Mouse (Mus musculus) 416B (cell line): Measurements from ENCODE around the gene Ttc28.
"Not testable (repeated sequence)": the region's sequence is repeated elsewhere in the genome, so short reads cannot be mapped to it uniquely, and the experiment has no call there.

Experiments used
- DNase-seq: peaks from one replicate; pipeline ENCODE4 v3.0.0; 2011; ENCODE audit warnings: low read depth

Ttc28 gene

GRCm38 (mm10) chr5:110879584-110880374, at the start of gene Ttc28:
Gene Ttc28, plus strand, starts transcription at chr5:110879803.
- DNase-seq = no peak

- no peak for DNase-seq
Measured at GRCm38 (mm10) chr5:110831036-110831720, 48.4 kb upstream of the Ttc28 start.

- peak; percentile 91 for DNase-seq
Measured at GRCm38 (mm10) chr5:110835959-110836358, 43.6 kb upstream of the Ttc28 start.

GRCm38 (mm10) chr5:110838016-110838415, 41.6 kb upstream of the Ttc28 start:
- not testable (repeated sequence) for DNase-seq

GRCm38 (mm10) chr5:110839038-110839677, 40.4 kb upstream of the Ttc28 start:
- DNase-seq = peak; percentile 54

- DNase-seq = peak; percentile 100
Measured at GRCm38 (mm10) chr5:110839678-110840365, 39.8 kb upstream of the Ttc28 start, which contains the start of the genes Hscb and Chek2. Gene Hscb, minus strand, starts transcription at chr5:110839777. Gene Chek2, plus strand, starts transcription at chr5:110839979.

GRCm38 (mm10) chr5:110840465-110840864, 39.1 kb upstream of the Ttc28 start:
- DNase-seq = peak; percentile 83

- DNase-seq = peak; percentile 73
Measured at GRCm38 (mm10) chr5:110841046-110841862, 38.3 kb upstream of the Ttc28 start.

GRCm38 (mm10) chr5:110852990-110853389, 26.6 kb upstream of the Ttc28 start:
- no peak for DNase-seq

GRCm38 (mm10) chr5:110857091-110857490, 22.5 kb upstream of the Ttc28 start:
- no peak for DNase-seq

GRCm38 (mm10) chr5:110859013-110859650, 20.5 kb upstream of the Ttc28 start:
- peak; percentile 34 for DNase-seq

GRCm38 (mm10) chr5:110860445-110860844, 19.2 kb upstream of the Ttc28 start:
- DNase-seq = no peak

GRCm38 (mm10) chr5:110868460-110868859, 11.1 kb upstream of the Ttc28 start:
- DNase-seq = no peak

GRCm38 (mm10) chr5:110869242-110869669, 10.3 kb upstream of the Ttc28 start:
- no peak for DNase-seq

GRCm38 (mm10) chr5:110873160-110873559, 6.4 kb upstream of the Ttc28 start:
- no peak for DNase-seq

- DNase-seq = no peak
Measured at GRCm38 (mm10) chr5:110874711-110875110, 4.9 kb upstream of the Ttc28 start.

- no peak for DNase-seq
Measured at GRCm38 (mm10) chr5:110875286-110875685, 4.3 kb upstream of the Ttc28 start.

- no peak for DNase-seq
Measured at GRCm38 (mm10) chr5:110877666-110878505, 1.7 kb upstream of the Ttc28 start.

- DNase-seq = not testable (repeated sequence)
Measured at GRCm38 (mm10) chr5:110878526-110878925, 1.1 kb upstream of the Ttc28 start.

- no peak for DNase-seq
Measured at GRCm38 (mm10) chr5:110879042-110879441, 561 bp upstream of the Ttc28 start.
